Mouse (Mus musculus): Measurements from ENCODE around the gene Slc30a1.

The Slc30a1 gene

GRCm38 (mm10) chr1:191906571-191907430, at the start of gene Slc30a1:
TSS of gene Slc30a1 (plus strand) at chr1:191906767.
- peak; percentile 99 for DNase-seq

DNA sequence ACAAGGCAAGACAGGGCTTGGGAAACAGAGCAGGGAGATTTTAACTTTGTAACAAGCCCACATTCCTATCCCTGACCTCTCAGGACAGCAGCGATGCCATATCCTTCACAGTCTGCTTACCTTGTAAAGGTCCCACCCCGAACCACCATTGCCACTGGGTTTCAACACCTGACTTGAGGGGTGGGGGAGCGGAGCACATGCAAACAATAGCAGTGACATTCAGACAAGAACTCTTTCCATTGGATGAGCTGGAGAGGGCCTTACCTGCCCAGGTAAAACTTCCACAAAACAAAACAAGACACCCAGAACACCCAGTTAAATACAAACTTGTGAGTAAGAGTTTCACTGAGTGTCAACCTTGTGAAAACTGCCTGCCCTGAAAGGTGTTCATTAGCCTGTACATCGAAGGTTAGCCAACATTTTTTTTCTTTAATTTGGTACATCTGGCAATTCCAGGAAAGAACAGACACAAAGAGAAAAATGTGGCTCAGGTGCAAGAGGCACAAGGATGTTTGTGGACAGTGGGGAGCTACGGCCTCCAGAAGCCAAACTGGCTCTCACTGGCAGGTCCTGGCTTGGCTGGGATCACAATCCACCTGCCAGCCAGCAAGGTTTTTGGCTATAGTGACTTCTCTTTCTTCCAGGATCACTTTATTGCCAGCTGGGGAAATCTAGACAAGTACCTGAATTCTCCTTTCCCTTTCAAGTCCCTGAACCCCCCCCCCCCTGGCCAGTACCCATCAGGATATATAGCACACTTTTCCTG, 49.5 kb upstream of the Slc30a1 start:
- no peak for DNase-seq

GRCm38 (mm10) chr1:191858136-191858535, 48.4 kb upstream of the Slc30a1 start:
- DNase-seq, result no peak

GRCm38 (mm10) chr1:191859847-191860246, 46.7 kb upstream of the Slc30a1 start:
- DNase-seq, result no peak

DNA sequence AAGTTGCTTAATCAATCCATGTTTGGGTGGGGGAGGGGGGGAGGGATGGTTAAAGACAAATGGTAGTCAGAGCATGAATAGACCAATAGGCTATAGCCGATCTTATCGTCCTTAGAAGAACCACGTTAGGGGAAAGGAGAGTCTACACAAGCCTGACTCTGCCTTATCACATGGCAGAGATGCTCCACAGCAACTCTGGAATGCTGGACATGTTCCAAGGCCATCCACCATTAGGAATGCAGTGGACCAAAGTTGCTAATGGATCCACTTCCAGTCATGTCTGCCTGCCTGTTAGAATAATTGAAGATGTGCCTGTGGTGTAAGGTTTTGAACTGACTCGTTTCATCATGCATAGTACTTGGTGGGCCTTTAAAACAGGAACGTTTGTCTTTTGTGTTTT, 45.3 kb upstream of the Slc30a1 start:
- DNase-seq, result no peak

GRCm38 (mm10) chr1:191863833-191864550, 42.6 kb upstream of the Slc30a1 start:
- no peak for DNase-seq

GRCm38 (mm10) chr1:191864551-191865027, 42.0 kb upstream of the Slc30a1 start:
- DNase-seq, result no peak

GRCm38 (mm10) chr1:191872076-191872710, 34.4 kb upstream of the Slc30a1 start:
- peak; percentile 55 for DNase-seq

- DNase-seq, result no peak
Observed at GRCm38 (mm10) chr1:191875006-191875405, 31.6 kb upstream of the Slc30a1 start.

DNA sequence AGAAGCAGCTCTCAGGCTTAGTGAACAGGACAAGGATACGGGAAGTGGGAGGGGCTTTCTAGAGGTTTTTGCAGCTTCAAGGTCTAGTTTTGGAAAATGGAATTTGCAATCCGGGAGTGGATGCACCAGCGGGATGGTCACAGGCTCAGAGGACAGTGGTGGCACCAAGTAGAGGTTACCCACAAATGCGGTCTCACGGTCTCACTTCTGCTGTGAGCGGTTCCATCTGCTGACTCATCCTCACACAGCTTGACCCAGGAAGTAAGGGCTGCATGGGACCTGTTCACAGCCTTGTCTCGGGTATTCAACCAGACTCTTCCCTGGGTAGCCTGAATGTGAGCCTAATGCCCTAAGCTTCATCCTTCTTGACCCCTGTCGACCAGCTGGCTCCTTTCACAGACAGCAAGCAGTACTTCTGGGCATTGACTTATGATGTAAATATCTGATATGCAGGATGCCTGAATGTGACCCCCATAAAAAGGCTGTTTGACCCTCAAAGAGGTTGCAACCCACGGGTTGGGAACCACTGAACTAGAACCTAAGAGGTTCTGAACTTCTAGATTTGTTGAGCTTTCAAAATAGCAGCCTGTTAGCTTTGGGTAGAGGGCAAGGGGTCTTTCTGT, 30.8 kb upstream of the Slc30a1 start:
- DNase-seq, result no peak

GRCm38 (mm10) chr1:191877681-191878080, 28.9 kb upstream of the Slc30a1 start:
- DNase-seq, result no peak

DNA sequence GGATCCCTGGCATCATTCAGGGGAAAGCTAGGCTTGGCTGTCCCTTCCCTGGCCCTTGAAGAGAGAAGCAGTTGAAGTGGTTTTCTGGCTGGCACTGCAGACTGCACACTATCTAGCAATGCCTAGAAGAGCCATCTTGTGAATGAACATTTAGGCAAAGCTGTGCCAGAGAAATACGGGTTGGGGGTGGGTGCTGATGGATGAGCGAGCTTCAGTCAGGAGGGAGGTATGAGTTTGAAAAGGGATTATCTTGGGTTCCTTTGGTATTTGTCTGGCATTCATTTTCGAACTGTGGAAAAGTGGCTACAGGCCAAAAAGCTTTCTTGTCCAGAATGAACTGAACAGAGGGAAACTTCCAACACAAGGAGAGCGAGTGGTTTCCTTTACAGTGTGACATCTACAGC, 28.0 kb upstream of the Slc30a1 start:
- no peak for DNase-seq

DNA sequence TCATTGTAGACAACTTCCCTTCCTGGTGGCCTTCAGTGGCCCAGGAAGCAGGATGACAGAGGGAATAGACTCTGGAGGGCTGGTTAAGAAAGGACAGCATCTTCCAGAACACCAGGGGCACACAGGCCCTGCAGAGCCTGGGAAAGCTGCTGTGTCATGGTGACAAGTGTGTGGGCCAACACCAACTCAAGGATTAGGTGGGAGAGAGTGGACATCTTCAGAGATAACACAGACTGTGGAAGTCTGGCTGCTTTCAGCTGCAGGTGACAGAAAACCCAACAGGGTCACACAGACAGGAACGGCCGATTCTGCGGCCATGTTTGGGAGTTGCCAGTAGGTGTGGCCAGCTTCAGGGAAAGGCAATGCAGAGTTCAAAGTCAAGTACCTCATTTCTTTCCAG, 26.3 kb upstream of the Slc30a1 start:
- no peak for DNase-seq

DNA sequence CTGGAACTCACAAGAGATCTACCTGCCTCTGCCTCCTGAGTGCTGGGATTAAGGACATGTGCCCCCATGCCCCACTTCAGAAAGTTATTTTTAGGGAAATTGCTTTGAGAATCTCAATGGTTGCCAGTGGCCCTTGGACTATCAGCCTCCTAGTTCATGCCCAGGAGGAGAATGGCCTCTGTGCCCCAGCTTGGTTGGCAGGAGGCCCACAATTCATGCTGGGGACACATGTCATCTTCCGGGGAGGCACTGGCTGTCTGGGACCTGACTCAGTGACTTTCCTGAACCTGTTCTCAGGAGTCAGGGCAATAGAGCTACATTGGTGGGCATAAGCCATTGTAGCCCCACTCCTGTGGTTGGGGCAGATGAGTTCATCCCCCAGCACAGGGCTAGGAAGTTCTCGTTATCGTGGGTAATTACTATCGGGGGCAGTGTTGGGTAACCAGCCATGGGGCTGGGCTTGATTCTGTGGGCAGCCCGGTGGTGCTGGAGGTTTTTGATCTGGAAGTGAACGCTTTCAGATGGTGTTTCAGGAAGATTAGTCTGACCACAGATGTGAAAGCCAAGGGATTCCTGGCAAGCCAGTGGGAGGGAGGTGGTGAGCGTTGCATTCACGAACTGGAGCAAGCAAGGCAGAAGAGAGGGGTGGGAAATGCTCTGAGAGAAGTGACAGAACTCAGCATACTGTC, 25.5 kb upstream of the Slc30a1 start:
- DNase-seq, result no peak

GRCm38 (mm10) chr1:191881663-191882062, 24.9 kb upstream of the Slc30a1 start:
- no peak for DNase-seq

- DNase-seq, result no peak
Observed at GRCm38 (mm10) chr1:191882474-191883206, 23.9 kb upstream of the Slc30a1 start.

- DNase-seq, result no peak
Observed at GRCm38 (mm10) chr1:191883654-191884053, 22.9 kb upstream of the Slc30a1 start.

- DNase-seq, result no peak
Observed at GRCm38 (mm10) chr1:191891912-191892311, 14.7 kb upstream of the Slc30a1 start.

DNA sequence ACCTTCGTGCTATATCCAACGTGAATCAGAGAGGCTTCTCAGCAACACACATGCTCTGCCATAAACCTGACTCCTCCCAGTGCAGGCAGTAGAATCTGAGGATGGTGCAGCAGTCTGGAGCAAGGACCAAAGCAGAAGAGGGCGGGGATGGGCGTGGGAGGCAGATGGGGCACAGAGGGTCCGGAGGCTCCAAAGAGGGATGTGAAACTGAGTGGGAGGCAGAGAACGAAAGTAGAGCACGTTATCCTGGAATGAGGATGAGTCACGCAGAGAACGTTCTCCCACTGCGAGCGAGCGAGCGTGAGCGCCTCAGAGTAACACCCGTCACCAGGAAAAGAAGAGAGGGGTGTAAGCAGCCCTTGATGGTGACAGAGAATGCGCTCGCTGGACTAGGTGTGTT, 12.2 kb upstream of the Slc30a1 start:
- DNase-seq, result no peak

GRCm38 (mm10) chr1:191894857-191895256, 11.7 kb upstream of the Slc30a1 start:
- no peak for DNase-seq
